Mouse (Mus musculus) kidney, embryonic 16.5 days (tissue): ENCODE measurements around the gene 2010111I01Rik. TPM values are rescaled to one million over a fixed set of nuclear protein-coding genes. Genes with fewer than 3 reads are reported as not detected.
"Not testable (repeated sequence)": the region's sequence is repeated elsewhere in the genome, so short reads cannot be mapped to it uniquely, and the experiment has no call there.

Experiments
- ATAC-seq: fragments of 200-750 bp; cut with Nextera tagmentation; 2 replicates; pipeline ENCODE4 v1.8.0; 2017; ENCODE audit warnings: moderate TSS enrichment; ENCODE audit not compliant: low FRiP score, low TSS enrichment
- H3K27ac ChIP-seq: fragments of 300-500 bp; sonication (generic); 2 replicates; pipeline ENCODE4 v1.5.1; 2014; ENCODE audit warnings: low read length
- H3K27me3 ChIP-seq: fragments of 300-500 bp; sonication (generic); 2 replicates; pipeline ENCODE4 v1.6.1; 2014; ENCODE audit warnings: low read length, control low read depth, mixed read lengths; ENCODE audit not compliant: insufficient read depth
- H3K36me3 ChIP-seq: fragments of 300-500 bp; sonication (generic); 2 replicates; pipeline ENCODE4 v1.6.1; 2014; ENCODE audit warnings: low read length, control low read depth, mixed read lengths; ENCODE audit not compliant: insufficient read depth
- H3K4me1 ChIP-seq: fragments of 300-500 bp; sonication (generic); 2 replicates; pipeline ENCODE4 v1.6.1; 2014; ENCODE audit warnings: low read length, control low read depth, mixed read lengths; ENCODE audit not compliant: insufficient read depth
- H3K4me2 ChIP-seq: fragments of 300-500 bp; sonication (generic); replicated peaks from 2 replicates; pipeline ENCODE4 v1.6.1; 2014; ENCODE audit warnings: low read depth, low read length
- H3K4me3 ChIP-seq: fragments of 300-500 bp; sonication (generic); 2 replicates; pipeline ENCODE4 v1.5.1; 2014; ENCODE audit warnings: mild to moderate bottlenecking, low read length
- H3K9ac ChIP-seq: fragments of 300-500 bp; sonication (generic); replicated peaks from 2 replicates; pipeline ENCODE4 v1.6.1; 2014; ENCODE audit warnings: low read length
- H3K9me3 ChIP-seq: fragments of 300-500 bp; sonication (generic); 2 replicates; pipeline ENCODE4 v1.6.1; 2016; ENCODE audit warnings: low read length, control low read depth
- WGBS: fragments of 180-500 bp; shearing (Covaris S2); extraction: QIAGEN DNeasy Blood & Tissue Kit; methylation state at CpG from one replicate; pipeline ENCODE4 v1.1.7; 2014; 5-methylcytosine and 5-hydroxymethylcytosine counted together
- polyA plus RNA-seq: library from polyadenylated mRNA; unstranded; fragments of >200 nt; fragmentation: Nextera tagmentation; extraction: Ambion mirVana; gene quantifications from 2 replicates; pipeline ENCODE4 v1.2.1, GENCODE M21; 2015

2010111I01Rik gene
- polyA plus RNA-seq: 146 and 147 TPM in 2 replicates

- Histone ChIP-seq H3K27ac (no peak within 1 kb of the TSS), H3K27me3 (no peaks in the 10 kb centered on the region), H3K36me3 (no peaks in the 10 kb centered on the region), H3K4me2 (peak within 1 kb of the TSS; percentile 79), H3K9me3 (no peaks in the 10 kb centered on the region), H3K9ac (peak within 1 kb of the TSS; percentile 73), H3K4me3 (peak within 1 kb of the TSS; percentile 79), H3K4me1 (peaks cover 5% of the 10 kb centered on the region; the same call in 1 of the 2 replicates)
- under 1% methylated on average over 41 of the region's 41 CpGs for WGBS
- ATAC-seq: peak; percentile 93
Observed at GRCm38 (mm10) chr13:62964640-62965311, at the start of gene 2010111I01Rik. TSS of gene 2010111I01Rik (plus strand) at chr13:62964893.

GRCm38 (mm10) chr13:62916675-62917074, 48.0 kb upstream of the 2010111I01Rik start:
- H3K36me3 ChIP-seq: no peaks in the 10 kb centered on the region
- H3K27me3 ChIP-seq: no peaks in the 10 kb centered on the region
- 53% methylated on average over 4 of the region's 4 CpGs for WGBS
- no peaks in the 10 kb centered on the region for H3K9me3 ChIP-seq
- ATAC-seq: no peak
- H3K4me3 ChIP-seq: no peak overlapping the region
- no peak overlapping the region for H3K9ac ChIP-seq
- H3K4me1 ChIP-seq: no peaks in the 10 kb centered on the region
- no peak overlapping the region for H3K27ac ChIP-seq
- no peak overlapping the region for H3K4me2 ChIP-seq

- Histone ChIP-seq H3K9me3 (no peaks in the 10 kb centered on the region), H3K4me1 (no peaks in the 10 kb centered on the region), H3K36me3 (no peaks in the 10 kb centered on the region), H3K9ac (no peak overlapping the region), H3K4me2 (no peak overlapping the region), H3K4me3 (no peak overlapping the region), H3K27me3 (no peaks in the 10 kb centered on the region), H3K27ac (no peak overlapping the region)
- WGBS: 70% methylated on average over 1 of the region's 1 CpGs
- no peak for ATAC-seq
Observed at GRCm38 (mm10) chr13:62917416-62918110, 47.1 kb upstream of the 2010111I01Rik start.

GRCm38 (mm10) chr13:62919647-62920341, 44.9 kb upstream of the 2010111I01Rik start:
- H3K4me3 ChIP-seq: no peak overlapping the region
- no peak overlapping the region for H3K4me2 ChIP-seq
- H3K27me3 ChIP-seq: no peaks in the 10 kb centered on the region
- H3K36me3 ChIP-seq: no peaks in the 10 kb centered on the region
- H3K27ac ChIP-seq: no peak overlapping the region
- 0 out of 2 replicates have a peak, but pooled peaks cover 4% of the 10 kb centered on the region for H3K4me1 ChIP-seq
- WGBS: 40% methylated on average over 11 of the region's 11 CpGs
- H3K9ac ChIP-seq: no peak overlapping the region
- no peak for ATAC-seq
- no peaks in the 10 kb centered on the region for H3K9me3 ChIP-seq

GRCm38 (mm10) chr13:62922645-62923044, 42.0 kb upstream of the 2010111I01Rik start:
- no peaks in the 10 kb centered on the region for H3K27me3 ChIP-seq
- H3K4me1 ChIP-seq: 0 out of 2 replicates have a peak, but pooled peaks cover 4% of the 10 kb centered on the region
- H3K4me3 ChIP-seq: no peak overlapping the region
- no peaks in the 10 kb centered on the region for H3K9me3 ChIP-seq
- ATAC-seq: no peak
- 86% methylated on average over 3 of the region's 3 CpGs for WGBS
- no peak overlapping the region for H3K9ac ChIP-seq
- H3K4me2 ChIP-seq: no peak overlapping the region
- no peak overlapping the region for H3K27ac ChIP-seq
- H3K36me3 ChIP-seq: no peaks in the 10 kb centered on the region

GRCm38 (mm10) chr13:62923182-62923581, 41.5 kb upstream of the 2010111I01Rik start:
- H3K27ac ChIP-seq: no peak overlapping the region

GRCm38 (mm10) chr13:62926479-62926878, 38.2 kb upstream of the 2010111I01Rik start:
- 0 out of 2 replicates have a peak, but pooled peaks have one; percentile 58 for ATAC-seq
- 60% methylated on average over 1 of the region's 1 CpGs for WGBS
- Histone ChIP-seq H3K27ac (no peak overlapping the region), H3K9ac (no peak overlapping the region), H3K4me2 (no peak overlapping the region), H3K4me3 (no peak overlapping the region), H3K9me3 (no peaks in the 10 kb centered on the region), H3K27me3 (no peaks in the 10 kb centered on the region; the same call in 1 of the 2 replicates), H3K36me3 (no peaks in the 10 kb centered on the region), H3K4me1 (0 out of 2 replicates have a peak, but pooled peaks cover 7% of the 10 kb centered on the region)

More at GRCm38 (mm10) chr13:62923182-62923581, 41.5 kb upstream of the 2010111I01Rik start:
- Histone ChIP-seq H3K4me2 (no peak overlapping the region), H3K4me3 (no peak overlapping the region), H3K9me3 (no peaks in the 10 kb centered on the region), H3K9ac (no peak overlapping the region), H3K27me3 (no peaks in the 10 kb centered on the region), H3K36me3 (no peaks in the 10 kb centered on the region), H3K4me1 (0 out of 2 replicates have a peak, but pooled peaks cover 4% of the 10 kb centered on the region)
- no peak for ATAC-seq
- WGBS: 71% methylated on average over 8 of the region's 8 CpGs

- Histone ChIP-seq H3K27me3 (no peaks in the 10 kb centered on the region; the same call in 1 of the 2 replicates), H3K4me1 (0 out of 2 replicates have a peak, but pooled peaks cover 7% of the 10 kb centered on the region), H3K27ac (no peak overlapping the region), H3K36me3 (no peaks in the 10 kb centered on the region), H3K4me2 (no peak overlapping the region), H3K9me3 (no peaks in the 10 kb centered on the region), H3K9ac (no peak overlapping the region), H3K4me3 (no peak overlapping the region)
- WGBS: 77% methylated on average over 1 of the region's 1 CpGs
- ATAC-seq: no peak
Observed at GRCm38 (mm10) chr13:62927470-62927869, 37.2 kb upstream of the 2010111I01Rik start.

- H3K27ac ChIP-seq, H3K4me2 ChIP-seq, ATAC-seq: not testable (repeated sequence)
Observed at GRCm38 (mm10) chr13:62929144-62929543, 35.5 kb upstream of the 2010111I01Rik start.

More at GRCm38 (mm10) chr13:62929144-62929543, 35.5 kb upstream of the 2010111I01Rik start:
- WGBS: 92% methylated on average over 3 of the region's 3 CpGs
- not testable (repeated sequence) for H3K4me1 ChIP-seq, H3K9ac ChIP-seq, H3K9me3 ChIP-seq, H3K27me3 ChIP-seq, H3K36me3 ChIP-seq, H3K4me3 ChIP-seq
